Mouse (Mus musculus): ENCODE measurements around the gene Itsn2.
"Not testable (repeated sequence)": the region's sequence is repeated elsewhere in the genome, so short reads cannot be mapped to it uniquely, and the experiment has no call there.

The Itsn2 gene

GRCm38 (mm10) chr12:4708881-4709604 lies 116.6 kb downstream of the Itsn2 start:
- DNase-seq (ENCODE audit: low spot score in 2 of 2): no peak

GRCm38 (mm10) chr12:4709926-4710325 lies 117.5 kb downstream of the Itsn2 start:
- no peak for DNase-seq (ENCODE audit: low spot score in 2 of 2)

GRCm38 (mm10) chr12:4713361-4713760 lies 120.9 kb downstream of the Itsn2 start:
- no peak for DNase-seq (ENCODE audit: low spot score in 2 of 2)

- no peak for DNase-seq (ENCODE audit: low spot score in 2 of 2)
Measured at GRCm38 (mm10) chr12:4715606-4716005, 123.2 kb downstream of the Itsn2 start.

GRCm38 (mm10) chr12:4717417-4717816 lies 125.0 kb downstream of the Itsn2 start:
- no peak for DNase-seq (ENCODE audit: low spot score in 2 of 2)

- DNase-seq (ENCODE audit: low spot score in 2 of 2): no peak
Measured at GRCm38 (mm10) chr12:4719066-4719761, 126.8 kb downstream of the Itsn2 start.

GRCm38 (mm10) chr12:4719762-4720754 lies 127.6 kb downstream of the Itsn2 start:
- no peak for DNase-seq (ENCODE audit: low spot score in 2 of 2)

GRCm38 (mm10) chr12:4729165-4729564 lies 136.7 kb downstream of the Itsn2 start:
- no peak for DNase-seq (ENCODE audit: low spot score in 2 of 2)

- DNase-seq (ENCODE audit: low spot score in 2 of 2): no peak
Measured at GRCm38 (mm10) chr12:4731629-4732028, 139.2 kb downstream of the Itsn2 start.

GRCm38 (mm10) chr12:4732332-4732731 lies 139.9 kb downstream of the Itsn2 start:
- DNase-seq (ENCODE audit: low spot score in 2 of 2): no peak

- no peak for DNase-seq (ENCODE audit: low spot score in 2 of 2)
Measured at GRCm38 (mm10) chr12:4738031-4738576, 145.7 kb downstream of the Itsn2 start, which contains the start of gene Fam228a. Fam228a (minus strand) TSS chr12:4738430.

- no peak for DNase-seq (ENCODE audit: low spot score in 2 of 2)
Measured at GRCm38 (mm10) chr12:4740823-4741222, 148.4 kb downstream of the Itsn2 start.

- DNase-seq (ENCODE audit: low spot score in 2 of 2): no peak
Measured at GRCm38 (mm10) chr12:4742183-4742582, 149.7 kb downstream of the Itsn2 start.

GRCm38 (mm10) chr12:4744486-4744885 lies 152.0 kb downstream of the Itsn2 start:
- no peak for DNase-seq (ENCODE audit: low spot score in 2 of 2)

- not testable (repeated sequence) for DNase-seq (ENCODE audit: low spot score in 2 of 2)
Measured at GRCm38 (mm10) chr12:4754451-4754850, 162.0 kb downstream of the Itsn2 start.

GRCm38 (mm10) chr12:4757060-4757459 lies 164.6 kb downstream of the Itsn2 start:
- no peak for DNase-seq (ENCODE audit: low spot score in 2 of 2)
